14 mouse cellular contexts compared by ENCODE assay signal in genomic region chr11:103811246-103811645, GRCm38 (mm10). TPM values are rescaled to one million over a fixed set of nuclear protein-coding genes. Genes with fewer than 3 reads are reported as not detected.
DNase-seq lines count a peak whose midpoint lies in the region; ATAC-seq and TF ChIP-seq lines count a peak whose summit lies in the region.
"Had no signal": no experiment of that assay in that cellular context is flagged by ENCODE, and none has a peak within 500 bp of the region (broad histone marks: within the 10 kb centered on the region; RNA-seq: fewer than 3 reads in every experiment).

No protein-coding gene starts in this region.

- no peaks in the 10 kb centered on the region for H3K9me3 ChIP-seq in forebrain, postnatal 0 days (ENCODE audit: low read length)
- H3K9me3 ChIP-seq in forebrain, embryonic 11.5 days (ENCODE audit: control insufficient read depth, low read length), result no peaks in the 10 kb centered on the region
- H3K9me3 ChIP-seq in midbrain, embryonic 15.5 days, result no peaks in the 10 kb centered on the region
- H3K9me3 ChIP-seq: embryonic facial prominence, embryonic 15.5 days; liver, embryonic 13.5 days had no signal

- no peak for TF ChIP-seq POLR2A in testis, adult 2 months (IDR thresholded peaks at IDR 0.05; ENCODE audit: control insufficient read depth, low read depth, low read length)

- H3K4me2 ChIP-seq in forebrain, postnatal 0 days (ENCODE audit: low read depth), result peak overlapping the region; percentile 5; the same call in 1 of the 2 replicates
- no peak overlapping the region for H3K4me2 ChIP-seq in forebrain, embryonic 11.5 days (ENCODE audit: low read depth, low read length, severe bottlenecking)
- H3K4me2 ChIP-seq in midbrain, embryonic 15.5 days, result peak overlapping the region; percentile 82
- H3K4me2 ChIP-seq: liver, embryonic 13.5 days had no signal

- no peak for ATAC-seq in forebrain, postnatal 0 days
- ATAC-seq in forebrain, embryonic 11.5 days (replicated peaks; ENCODE audit: low FRiP score), result no peak
- ATAC-seq in midbrain, embryonic 15.5 days (replicated peaks), result no peak

- H3K4me1 ChIP-seq in forebrain, postnatal 0 days (ENCODE audit: insufficient read depth), result peaks cover 11% of the 10 kb centered on the region; the same call in 1 of the 2 replicates
- peaks cover 27% of the 10 kb centered on the region for H3K4me1 ChIP-seq in forebrain, embryonic 11.5 days (replicated peaks; ENCODE audit: control insufficient read depth, insufficient read depth, low read length)
- H3K4me1 ChIP-seq in testis, adult 2 months (ENCODE audit: control insufficient read depth, insufficient read depth, low read length), result peaks cover 8% of the 10 kb centered on the region
- H3K4me1 ChIP-seq in midbrain, embryonic 15.5 days, result peaks cover 45% of the 10 kb centered on the region

- no peak overlapping the region for H3K27ac ChIP-seq in forebrain, postnatal 0 days (ENCODE audit: low read depth, low read length)
- H3K27ac ChIP-seq in forebrain, embryonic 11.5 days (ENCODE audit: low read depth, low read length), result no peak overlapping the region
- no peak overlapping the region for H3K27ac ChIP-seq in testis, adult 2 months (ENCODE audit: control insufficient read depth, insufficient read depth, low read depth, low read length)
- peak overlapping the region; percentile 34; the same call in 1 of the 2 replicates for H3K27ac ChIP-seq in midbrain, embryonic 15.5 days
- H3K27ac ChIP-seq: embryonic facial prominence, embryonic 15.5 days; liver, embryonic 13.5 days had no signal

- DNase-seq in forebrain, postnatal 0 days, result no peak
- no peak for DNase-seq in forebrain, embryonic 11.5 days (ENCODE audit: low spot score)
- no peak for DNase-seq in testis, postnatal 10 days (ENCODE audit: low spot score)
- DNase-seq in telencephalon, adult 2 months (ENCODE audit: low read depth, low spot score), result peak; percentile 36
- DNase-seq in urinary bladder, postnatal 10 days (ENCODE audit: low spot score), result no peak
- no peak for DNase-seq in urinary bladder, adult 18-20 months (ENCODE audit: low spot score in 2 of 2)
- DNase-seq: heart, adult 18-20 months; heart, postnatal 36 days; liver, embryonic 13.5 days; lung, postnatal 36 days had no signal

- H3K4me3 ChIP-seq in forebrain, postnatal 0 days (ENCODE audit: low read depth, low read length), result no peak overlapping the region
- no peak overlapping the region for H3K4me3 ChIP-seq in forebrain, embryonic 11.5 days (ENCODE audit: low read depth, low read length)
- peak overlapping the region; percentile 86 for H3K4me3 ChIP-seq in testis, adult 2 months (ENCODE audit: control insufficient read depth, low read depth, low read length)
- H3K4me3 ChIP-seq in midbrain, embryonic 15.5 days, result no peak overlapping the region
- H3K4me3 ChIP-seq: embryonic facial prominence, embryonic 15.5 days; liver, embryonic 13.5 days had no signal

- H3K27me3 ChIP-seq in forebrain, postnatal 0 days (ENCODE audit: insufficient read depth, low read length), result peaks cover 10% of the 10 kb centered on the region; the same call in 1 of the 2 replicates
- peaks cover 65% of the 10 kb centered on the region for H3K27me3 ChIP-seq in forebrain, embryonic 11.5 days (ENCODE audit: control insufficient read depth, insufficient read depth, low read length)
- H3K27me3 ChIP-seq in testis, adult 2 months (ENCODE audit: control insufficient read depth, insufficient read depth, low read length), result no peaks in the 10 kb centered on the region; the same call in 1 of the 2 replicates
- H3K27me3 ChIP-seq in midbrain, embryonic 15.5 days (replicated peaks), result peaks cover 12% of the 10 kb centered on the region

- no peak for TF ChIP-seq CTCF in forebrain, postnatal 0 days (IDR thresholded peaks at IDR 0.05; ENCODE audit: low read depth)
- TF ChIP-seq CTCF in testis, adult 2 months (IDR thresholded peaks at IDR 0.05; ENCODE audit: control insufficient read depth, insufficient read depth, insufficient replicate concordance, low read depth, low read length), result no peak

- no peak overlapping the region for H3K9ac ChIP-seq in forebrain, postnatal 0 days
- H3K9ac ChIP-seq in forebrain, embryonic 11.5 days (ENCODE audit: low read length), result no peak overlapping the region
- no peak overlapping the region for H3K9ac ChIP-seq in midbrain, embryonic 15.5 days
- H3K9ac ChIP-seq: embryonic facial prominence, embryonic 15.5 days; liver, embryonic 13.5 days had no signal

- WGBS in forebrain, postnatal 0 days, result 37% methylated on average over 25 of the region's 25 CpGs
- WGBS in forebrain, embryonic 11.5 days, result 36% methylated on average over 25 of the region's 25 CpGs
- WGBS in midbrain, embryonic 15.5 days, result 51% methylated on average over 25 of the region's 25 CpGs

- no peaks in the 10 kb centered on the region for H3K36me3 ChIP-seq in forebrain, postnatal 0 days (ENCODE audit: insufficient read depth)
- no peaks in the 10 kb centered on the region for H3K36me3 ChIP-seq in forebrain, embryonic 11.5 days (ENCODE audit: control insufficient read depth, insufficient read depth, low read length)
- no peaks in the 10 kb centered on the region for H3K36me3 ChIP-seq in testis, adult 2 months (ENCODE audit: control insufficient read depth, insufficient read depth, low read length)
- no peaks in the 10 kb centered on the region for H3K36me3 ChIP-seq in midbrain, embryonic 15.5 days (replicated peaks)
- H3K36me3 ChIP-seq: embryonic facial prominence, embryonic 15.5 days; liver, embryonic 13.5 days had no signal

RNA-seq across cellular contexts. Expression of gene Wnt3, which starts 37.3 kb away (rescaled TPM):
- total RNA-seq in forebrain, postnatal 0 days (2014; rRNA removed), result 4.4 and 6.1 TPM in 2 replicates
- 4.1 and 8.1 TPM in 2 replicates for polyA plus RNA-seq in forebrain, postnatal 0 days (2015; fragmentation: Nextera tagmentation; extraction: Ambion mirVana)
- polyA plus RNA-seq in forebrain, embryonic 11.5 days (2014; fragmentation: Nextera tagmentation; extraction: Ambion mirVana), result 5.7 and 6.2 TPM in 2 replicates
- 24.1 and 28.9 TPM in 2 replicates for polyA plus RNA-seq in testis, adult 2 months (2012; rRNA removed)
- polyA plus RNA-seq in midbrain, embryonic 15.5 days (2015; fragmentation: Nextera tagmentation; extraction: Ambion mirVana), result 13.1 and 14.8 TPM in 2 replicates
- total RNA-seq: heart, adult 18-20 months; heart, postnatal 36 days had no signal
- polyA plus RNA-seq: kidney, embryonic 14.5 days had no signal
